In the genomic region with DNA sequence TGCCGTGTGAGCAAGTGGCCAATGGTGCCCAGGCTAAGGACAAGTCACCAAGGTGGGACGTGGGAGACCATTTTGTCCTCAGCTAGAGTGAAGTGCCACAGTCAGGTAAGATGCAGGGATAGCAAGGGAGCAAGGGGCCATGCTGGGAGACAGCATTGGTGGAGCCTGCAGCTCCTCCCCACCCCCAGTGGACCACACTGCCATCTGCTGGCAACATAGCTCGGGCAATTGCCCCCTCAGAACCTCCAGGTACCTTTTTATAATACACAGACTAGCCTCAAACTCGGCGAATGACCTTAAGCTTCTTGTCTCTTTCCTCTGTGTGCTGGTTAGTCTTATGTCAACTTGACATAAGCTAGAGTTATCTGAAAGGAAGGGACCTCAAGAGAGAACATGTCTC, we compare ENCODE assay signal across 8 mouse cellular contexts.
A peak's percentile ranks its signal among the peaks of the same experiment; 100 is the strongest.
DNase-seq lines count a peak whose midpoint lies in the region; TF ChIP-seq lines count a peak whose summit lies in the region.

No protein-coding gene starts in this region.

- WGBS in limb, embryonic 10.5 days, result 85% methylated on average over 5 of the region's 5 CpGs

- TF ChIP-seq CTCF in left cerebral cortex, adult 2 months (IDR thresholded peaks at IDR 0.05), result peak; percentile 62

- intact Hi-C loops in left cerebral cortex, adult 2 months (cut with DNase I), result no loop called here
- intact Hi-C loops in left cerebral cortex, postnatal 36 days (cut with DNase I), result no loop called here

- H3K9me3 ChIP-seq in limb, embryonic 10.5 days (replicated peaks), result no peaks in the 10 kb centered on the region

- DNase-seq in left cerebral cortex, adult 2 months (ENCODE audit: extremely low spot score in 1 of 2, low spot score in 2 of 2), result peak in 1 of 2 experiments; percentile 29
- DNase-seq in left cerebral cortex, postnatal 36 days (ENCODE audit: low spot score in 2 of 2), result no peak
- peak; percentile 47 for DNase-seq in NIH3T3 (ENCODE audit: low read depth)
- DNase-seq in gastrocnemius, postnatal 25 days, result peak; percentile 23
- DNase-seq in lung, postnatal 4 days, result peak; percentile 35 to 61
- peak; percentile 15 to 26 for DNase-seq in urinary bladder, postnatal 36 days (ENCODE audit: low spot score in 2 of 2)
- DNase-seq in embryo, embryonic 10 days (ENCODE audit: low spot score), result no peak
- DNase-seq in limb, embryonic 10.5 days (ENCODE audit: low spot score), result no peak

- no peaks in the 10 kb centered on the region for H3K36me3 ChIP-seq in limb, embryonic 10.5 days

- no peaks in the 10 kb centered on the region for H3K27me3 ChIP-seq in limb, embryonic 10.5 days (ENCODE audit: low read depth, poor library complexity, severe bottlenecking)

- no peak overlapping the region for H3K27ac ChIP-seq in left cerebral cortex, adult 2 months
- no peak overlapping the region for H3K27ac ChIP-seq in limb, embryonic 10.5 days

- peaks cover 11% of the 10 kb centered on the region for H3K4me1 ChIP-seq in limb, embryonic 10.5 days

- no peak overlapping the region for H3K4me3 ChIP-seq in left cerebral cortex, adult 2 months
- no peak overlapping the region for H3K4me3 ChIP-seq in limb, embryonic 10.5 days

Comparison
In these comparisons a context has a peak if more than half of its experiments do, and no peak if none do; other contexts are left out.
1. DNase-seq: peak in NIH3T3 (single experiment), gastrocnemius, postnatal 25 days (single experiment), lung, postnatal 4 days (2 of 2) and urinary bladder, postnatal 36 days (2 of 2); none in left cerebral cortex, postnatal 36 days (0 of 2), embryo, embryonic 10 days (single experiment) and limb, embryonic 10.5 days (single experiment).